8 mouse cellular contexts compared by ENCODE assay signal in the genomic region with DNA sequence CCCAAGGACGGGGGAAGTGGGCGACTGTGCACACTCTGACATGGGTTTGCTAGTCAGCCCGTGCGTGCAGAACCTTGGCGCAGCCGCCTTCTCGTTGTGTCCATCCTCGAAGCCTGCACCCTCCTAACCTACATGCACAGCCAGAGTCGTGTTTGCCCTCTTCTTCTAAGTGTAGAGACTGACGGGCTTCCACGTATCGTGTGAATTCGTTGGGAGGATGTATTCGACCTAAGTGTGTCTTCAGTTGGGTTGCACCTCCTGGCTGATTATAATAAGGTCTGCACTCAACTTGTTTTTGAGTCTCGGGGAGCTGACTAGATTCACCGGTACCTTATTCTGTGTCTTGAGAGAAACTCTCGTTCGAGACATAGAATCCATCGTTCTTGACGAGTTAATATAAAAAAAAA. TPM values are rescaled to one million over a fixed set of nuclear protein-coding genes. Genes with fewer than 3 reads are reported as not detected.
DNase-seq lines count a peak whose midpoint lies in the region; ATAC-seq and TF ChIP-seq lines count a peak whose summit lies in the region.

No protein-coding gene starts in this region.

- peaks cover 31% of the 10 kb centered on the region; the same call in 1 of the 2 replicates for H3K4me1 ChIP-seq in lung, postnatal 0 days (ENCODE audit: insufficient read depth, low read depth, low read length)
- peaks cover 27% of the 10 kb centered on the region for H3K4me1 ChIP-seq in limb, embryonic 13.5 days
- peaks cover 28% of the 10 kb centered on the region; the same call in 1 of the 2 replicates for H3K4me1 ChIP-seq in small intestine, adult 2 months (ENCODE audit: control insufficient read depth, insufficient read depth, insufficient read length, low read length)

- H3K9ac ChIP-seq in lung, postnatal 0 days (replicated peaks; ENCODE audit: low read depth), result peak overlapping the region; percentile 66
- peak overlapping the region; percentile 96 for H3K9ac ChIP-seq in limb, embryonic 13.5 days

- H3K9me3 ChIP-seq in lung, postnatal 0 days (ENCODE audit: low read length), result no peaks in the 10 kb centered on the region
- no peaks in the 10 kb centered on the region for H3K9me3 ChIP-seq in limb, embryonic 13.5 days

- peak overlapping the region; percentile 64 for H3K4me3 ChIP-seq in lung, postnatal 0 days (ENCODE audit: low read depth, low read length)
- peak overlapping the region; percentile 71 for H3K4me3 ChIP-seq in limb, embryonic 13.5 days
- H3K4me3 ChIP-seq in small intestine, adult 2 months (ENCODE audit: low read depth, low read length), result peak overlapping the region; percentile 91

- H3K36me3 ChIP-seq in lung, postnatal 0 days (ENCODE audit: insufficient read depth, low read length), result no peaks in the 10 kb centered on the region
- H3K36me3 ChIP-seq in limb, embryonic 13.5 days, result no peaks in the 10 kb centered on the region
- no peaks in the 10 kb centered on the region for H3K36me3 ChIP-seq in small intestine, adult 2 months (ENCODE audit: control insufficient read depth, insufficient read depth, low read length)

- TF ChIP-seq POLR2A in small intestine, adult 2 months (IDR thresholded peaks at IDR 0.05; ENCODE audit: low read depth, low read length), result no peak

- no peak for TF ChIP-seq CTCF in lung, postnatal 0 days (IDR thresholded peaks at IDR 0.05)
- TF ChIP-seq CTCF in small intestine, adult 2 months (IDR thresholded peaks at IDR 0.05; ENCODE audit: extremely low read depth, insufficient read length, insufficient replicate concordance, low read depth, low read length), result no peak

- no peak for DNase-seq in lung, postnatal 0 days (ENCODE audit: low spot score)
- no peak for DNase-seq in lung, postnatal 4 days
- DNase-seq in yolk sac, embryonic 10.5 days (ENCODE audit: low spot score), result no peak
- DNase-seq in left cerebral cortex, adult 9 months (ENCODE audit: low spot score in 2 of 2), result no peak
- DNase-seq in adipocyte (ENCODE audit: low spot score), result no peak

- WGBS in lung, postnatal 0 days, result 6% methylated on average over 20 of the region's 20 CpGs
- 9% methylated on average over 20 of the region's 20 CpGs for WGBS in limb, embryonic 13.5 days
- 2% methylated on average over 20 of the region's 20 CpGs for WGBS in small intestine, adult 2 months

- peak; percentile 20 for ATAC-seq in lung, postnatal 0 days
- peak; percentile 23 for ATAC-seq in erythroblast, adult 5-6 weeks (replicated peaks; ENCODE audit: low FRiP score, poor library complexity, severe bottlenecking)
- no peak; the same call in 1 of the 2 replicates for ATAC-seq in limb, embryonic 13.5 days (ENCODE audit: low FRiP score, low read depth)

- H3K27me3 ChIP-seq in lung, postnatal 0 days (replicated peaks; ENCODE audit: insufficient read depth, low read length), result no peaks in the 10 kb centered on the region
- no peaks in the 10 kb centered on the region for H3K27me3 ChIP-seq in limb, embryonic 13.5 days
- H3K27me3 ChIP-seq in small intestine, adult 2 months (ENCODE audit: control insufficient read depth, insufficient read depth, low read length), result no peaks in the 10 kb centered on the region

- peak overlapping the region; percentile 96 for H3K27ac ChIP-seq in lung, postnatal 0 days (ENCODE audit: low read length)
- peak overlapping the region; percentile 98 for H3K27ac ChIP-seq in limb, embryonic 13.5 days
- peak overlapping the region; percentile 97 for H3K27ac ChIP-seq in small intestine, adult 2 months (ENCODE audit: insufficient read depth, low read depth, low read length)

- H3K4me2 ChIP-seq in lung, postnatal 0 days (replicated peaks; ENCODE audit: low read depth, low read length), result peak overlapping the region; percentile 74
- H3K4me2 ChIP-seq in limb, embryonic 13.5 days (replicated peaks), result peak overlapping the region; percentile 78

- no peak; the same call in 1 of the 2 replicates for TF ChIP-seq EP300 in lung, postnatal 0 days (IDR thresholded peaks at IDR 0.05)

RNA-seq across cellular contexts. Expression of a gene that starts 38.6 kb away (rescaled TPM):
- 1,264 and 1,361 TPM in 2 replicates for polyA plus RNA-seq in lung, postnatal 0 days (2015; fragmentation: Nextera tagmentation; extraction: Ambion mirVana)
- 1,027 and 1,158 TPM in 2 replicates for total RNA-seq in erythroblast, adult 5-6 weeks (2015; ENCODE audit: low replicate concordance)
- 910 and 1,101 TPM in 2 replicates for total RNA-seq in erythroblast, adult 5-6 weeks (2017; ENCODE audit: low replicate concordance)
- polyA plus RNA-seq in limb, embryonic 13.5 days (2015; fragmentation: Nextera tagmentation; extraction: Ambion mirVana), result 2,828 and 3,051 TPM in 2 replicates
- polyA plus RNA-seq in small intestine, adult 2 months (2012; rRNA removed), result 212 and 749 TPM in 2 replicates
